Mouse (Mus musculus) forebrain, embryonic 12.5 days (tissue): ENCODE measurements around the gene Csad. TPM values are rescaled to one million over a fixed set of nuclear protein-coding genes. Genes with fewer than 3 reads are reported as not detected.

Experiments used
- polyA plus RNA-seq: library from polyadenylated mRNA; unstranded; fragments of >200 nt; fragmentation: Nextera tagmentation; extraction: Ambion mirVana; gene quantifications from 2 replicates; pipeline ENCODE4 v1.2.1, GENCODE M21; 2016

The Csad gene
- polyA plus RNA-seq, 1 experiment from 2014 or later: 51.8 TPM

Other genes with a start within 250 kb of the Csad start
- 10.0 and 13.4 TPM in 2 replicates for gene Krt8, start 200.2 kb downstream of the Csad start, polyA plus RNA-seq
- 9.4 and 13.6 TPM in 2 replicates for gene Krt18, start 176.5 kb downstream of the Csad start, polyA plus RNA-seq
- gene Eif4b, start 131.0 kb downstream of the Csad start, polyA plus RNA-seq: 109 TPM in 2 replicates
- gene Tns2, start 104.3 kb downstream of the Csad start, polyA plus RNA-seq: 7.9 and 8.2 TPM in 2 replicates
- 19.1 and 19.6 TPM in 2 replicates for gene Spryd3, start 68.5 kb downstream of the Csad start, polyA plus RNA-seq
- 0.24 and 0.79 TPM in 2 replicates for gene Igfbp6, start 60.4 kb downstream of the Csad start, polyA plus RNA-seq
- gene Soat2, start 54.2 kb downstream of the Csad start, polyA plus RNA-seq: 0.08 TPM in 1 of 2 replicates, not detected in the other
- gene Zfp740, start 1.5 kb downstream of the Csad start, polyA plus RNA-seq: 127 and 132 TPM in 2 replicates
- gene Itgb7, start 27.2 kb upstream of the Csad start, polyA plus RNA-seq: 0.65 and 0.88 TPM in 2 replicates
- gene Rarg, start 52.8 kb upstream of the Csad start, polyA plus RNA-seq: 13.1 and 16.7 TPM in 2 replicates
- 0.09 and 0.17 TPM in 2 replicates for gene Gm9918, start 65.8 kb upstream of the Csad start, polyA plus RNA-seq
- 48.9 and 50.5 TPM in 2 replicates for gene Mfsd5, start 74.7 kb upstream of the Csad start, polyA plus RNA-seq
- 36.9 and 42.3 TPM in 2 replicates for gene Espl1, start 91.5 kb upstream of the Csad start, polyA plus RNA-seq
- 352 and 355 TPM in 2 replicates for gene Pfdn5, start 121.4 kb upstream of the Csad start, polyA plus RNA-seq
- gene Myg1, start 127.0 kb upstream of the Csad start, polyA plus RNA-seq: 105 and 110 TPM in 2 replicates
- 75.0 and 78.2 TPM in 2 replicates for gene Aaas, start 146.0 kb upstream of the Csad start, polyA plus RNA-seq
- gene Sp7, start 162.5 kb upstream of the Csad start, polyA plus RNA-seq: 0.32 and 0.46 TPM in 2 replicates
- gene Sp1, start 201.4 kb upstream of the Csad start, polyA plus RNA-seq: 10.8 and 11.2 TPM in 2 replicates
- gene Amhr2, start 240.6 kb upstream of the Csad start, polyA plus RNA-seq: 0.22 TPM in 2 replicates